Comparison of ENCODE assay signal across 8 mouse cellular contexts in genomic region chr2:120478600-120478999, GRCm38 (mm10). TPM values are rescaled to one million over a fixed set of nuclear protein-coding genes. Genes with fewer than 3 reads are reported as not detected.
DNase-seq lines count a peak whose midpoint lies in the region; ATAC-seq and TF ChIP-seq lines count a peak whose summit lies in the region.

No protein-coding gene starts in this region.

- TF ChIP-seq CTCF in kidney, adult 2 months (conservative IDR thresholded peaks at IDR 0.05; ENCODE audit: insufficient read depth, insufficient read length, low read depth, low read length): peak; percentile 83

- no peaks in the 10 kb centered on the region for H3K9me3 ChIP-seq in limb, embryonic 14.5 days (ENCODE audit: control insufficient read depth, low read length)

- H3K4me3 ChIP-seq in kidney, adult 2 months (ENCODE audit: insufficient read depth, low read depth, low read length): no peak overlapping the region
- no peak overlapping the region for H3K4me3 ChIP-seq in limb, embryonic 14.5 days (replicated peaks; ENCODE audit: low read length)

- peak; percentile 36 to 44 for DNase-seq in urinary bladder, adult 18-20 months (ENCODE audit: low spot score in 2 of 2)
- DNase-seq in urinary bladder, postnatal 10 days (ENCODE audit: low spot score): no peak
- peak; percentile 51 for DNase-seq in c-Kit-negative CD71-positive TER-119-positive erythroid progenitor cells, embryonic 14.5 days (ENCODE audit: low read depth, low spot score)
- peak; percentile 49 to 65 for DNase-seq in frontal cortex, postnatal 14 days (ENCODE audit: low spot score in 2 of 2)
- DNase-seq in kidney, adult 2 months: peak; percentile 85
- DNase-seq in limb, embryonic 14.5 days (ENCODE audit: low spot score): peak; percentile 65
- DNase-seq in ovary, postnatal 10 days (ENCODE audit: low spot score): peak; percentile 35
- peak; percentile 88 for DNase-seq in thymus, postnatal 25 days

- no peak for TF ChIP-seq POLR2A in kidney, adult 2 months (IDR thresholded peaks at IDR 0.05; ENCODE audit: low read depth, low read length)
- no peak for TF ChIP-seq POLR2A in limb, embryonic 14.5 days (IDR thresholded peaks at IDR 0.05; ENCODE audit: borderline replicate concordance, extremely low read depth, insufficient read depth, insufficient read length)

- no peaks in the 10 kb centered on the region for H3K27me3 ChIP-seq in kidney, adult 2 months (replicated peaks; ENCODE audit: control insufficient read depth, insufficient read depth, low read length)
- H3K27me3 ChIP-seq in limb, embryonic 14.5 days (ENCODE audit: control insufficient read depth, insufficient read depth, low read length): no peaks in the 10 kb centered on the region

- no peak overlapping the region for H3K9ac ChIP-seq in limb, embryonic 14.5 days (ENCODE audit: low read depth, low read length, severe bottlenecking)

- H3K4me2 ChIP-seq in limb, embryonic 14.5 days (replicated peaks; ENCODE audit: low read depth, low read length, severe bottlenecking): no peak overlapping the region

- H3K4me1 ChIP-seq in kidney, adult 2 months (ENCODE audit: control insufficient read depth, insufficient read depth, low read length): no peaks in the 10 kb centered on the region
- no peaks in the 10 kb centered on the region; the same call in 1 of the 2 replicates for H3K4me1 ChIP-seq in limb, embryonic 14.5 days (ENCODE audit: control insufficient read depth, insufficient read depth, low read length)

- peak; percentile 37; the same call in 1 of the 2 replicates for ATAC-seq in limb, embryonic 14.5 days (ENCODE audit: low FRiP score, low read depth)

- no peaks in the 10 kb centered on the region for H3K36me3 ChIP-seq in kidney, adult 2 months (ENCODE audit: control insufficient read depth, insufficient read depth, low read length)
- no peaks in the 10 kb centered on the region for H3K36me3 ChIP-seq in limb, embryonic 14.5 days (ENCODE audit: control insufficient read depth, insufficient read depth, low read length)

- no peak overlapping the region for H3K27ac ChIP-seq in kidney, adult 2 months (ENCODE audit: insufficient read depth, low read depth, low read length)
- no peak overlapping the region for H3K27ac ChIP-seq in limb, embryonic 14.5 days (replicated peaks; ENCODE audit: low read depth, low read length)

- WGBS in kidney, adult 2 months: 44% methylated on average over 3 of the region's 3 CpGs
- 65% methylated on average over 3 of the region's 3 CpGs for WGBS in limb, embryonic 14.5 days

RNA-seq across cellular contexts. Expression of gene Capn3, which starts 22.8 kb away (rescaled TPM):
- polyA plus RNA-seq in kidney, adult 2 months (2012; rRNA removed): 0.48 and 1.0 TPM in 2 replicates
- 6.0 and 6.4 TPM in 2 replicates for polyA plus RNA-seq in limb, embryonic 14.5 days (2012; rRNA removed)
- 2.9 and 4.2 TPM in 2 replicates for polyA plus RNA-seq in limb, embryonic 14.5 days (2014; fragmentation: Nextera tagmentation; extraction: Ambion mirVana)
